Mouse (Mus musculus) midbrain, embryonic 13.5 days (tissue): ENCODE measurements around the gene Rnf103. TPM values are rescaled to one million over a fixed set of nuclear protein-coding genes. Genes with fewer than 3 reads are reported as not detected.
A peak's percentile ranks its signal among the peaks of the same experiment; 100 is the strongest.

Experiments
- ATAC-seq: fragments of 200-750 bp; cut with Nextera tagmentation; 2 replicates; pipeline ENCODE4 v1.8.0; 2017; ENCODE audit warnings: mild to moderate bottlenecking, moderate TSS enrichment, moderate library complexity
- H3K27ac ChIP-seq: fragments of 300-500 bp; sonication (generic); 2 replicates; pipeline ENCODE4 v1.5.1; 2015; ENCODE audit warnings: inconsistent platforms, mild to moderate bottlenecking, moderate library complexity
- H3K27me3 ChIP-seq: fragments of 300-500 bp; sonication (generic); 2 replicates; pipeline ENCODE4 v1.6.1; 2015; ENCODE audit warnings: mild to moderate bottlenecking, inconsistent platforms
- H3K36me3 ChIP-seq: fragments of 300-500 bp; sonication (generic); 2 replicates; pipeline ENCODE4 v1.6.1; 2015; ENCODE audit warnings: mild to moderate bottlenecking, inconsistent platforms
- H3K4me1 ChIP-seq: fragments of 300-500 bp; sonication (generic); replicated peaks from 2 replicates; pipeline ENCODE4 v1.6.1; 2015; ENCODE audit warnings: inconsistent platforms
- H3K4me2 ChIP-seq: fragments of 300-500 bp; sonication (generic); replicated peaks from 2 replicates; pipeline ENCODE4 v1.6.1; 2015; ENCODE audit warnings: moderate library complexity, mild to moderate bottlenecking, inconsistent platforms
- H3K4me3 ChIP-seq: fragments of 300-500 bp; sonication (generic); replicated peaks from 2 replicates; pipeline ENCODE4 v1.5.1; 2015; ENCODE audit warnings: mild to moderate bottlenecking, inconsistent platforms
- H3K9ac ChIP-seq: fragments of 300-500 bp; sonication (generic); replicated peaks from 2 replicates; pipeline ENCODE4 v1.6.1; 2015; ENCODE audit warnings: mild to moderate bottlenecking, inconsistent platforms
- H3K9me3 ChIP-seq: fragments of 300-500 bp; sonication (generic); 2 replicates; pipeline ENCODE4 v1.6.1; 2016; ENCODE audit warnings: mild to moderate bottlenecking, inconsistent platforms
- WGBS: fragments of 180-500 bp; shearing (Covaris S2); methylation state at CpG from one replicate; pipeline ENCODE4 v1.1.7; 2015; 5-methylcytosine and 5-hydroxymethylcytosine counted together
- polyA plus RNA-seq: library from polyadenylated mRNA; unstranded; fragments of >200 nt; fragmentation: Nextera tagmentation; extraction: Ambion mirVana; gene quantifications from 2 replicates; pipeline ENCODE4 v1.2.1, GENCODE M21; 2015

The Rnf103 gene
- polyA plus RNA-seq, 1 experiment from 2014 or later, result 22.3 TPM

GRCm38 (mm10) chr6:71500575-71500974 is 6.9 kb downstream of the Rnf103 start:
- Histone ChIP-seq H3K4me3 (no peak overlapping the region), H3K27ac (no peak overlapping the region), H3K9ac (no peak overlapping the region), H3K4me2 (no peak overlapping the region), H3K36me3 (peaks cover 22% of the 10 kb centered on the region), H3K4me1 (peaks cover 16% of the 10 kb centered on the region), H3K9me3 (no peaks in the 10 kb centered on the region), H3K27me3 (no peaks in the 10 kb centered on the region)
- no peak for ATAC-seq
- WGBS, result 88% methylated on average over 3 of the region's 3 CpGs

- Histone ChIP-seq H3K27me3 (no peaks in the 10 kb centered on the region), H3K9me3 (no peaks in the 10 kb centered on the region), H3K4me1 (no peaks in the 10 kb centered on the region), H3K4me3 (no peak overlapping the region), H3K27ac (no peak overlapping the region), H3K9ac (no peak overlapping the region), H3K4me2 (no peak overlapping the region), H3K36me3 (peaks cover 30% of the 10 kb centered on the region)
- 71% methylated on average over 4 of the region's 4 CpGs for WGBS
- no peak for ATAC-seq
Observed at GRCm38 (mm10) chr6:71503001-71503400, 9.3 kb downstream of the Rnf103 start.

DNA sequence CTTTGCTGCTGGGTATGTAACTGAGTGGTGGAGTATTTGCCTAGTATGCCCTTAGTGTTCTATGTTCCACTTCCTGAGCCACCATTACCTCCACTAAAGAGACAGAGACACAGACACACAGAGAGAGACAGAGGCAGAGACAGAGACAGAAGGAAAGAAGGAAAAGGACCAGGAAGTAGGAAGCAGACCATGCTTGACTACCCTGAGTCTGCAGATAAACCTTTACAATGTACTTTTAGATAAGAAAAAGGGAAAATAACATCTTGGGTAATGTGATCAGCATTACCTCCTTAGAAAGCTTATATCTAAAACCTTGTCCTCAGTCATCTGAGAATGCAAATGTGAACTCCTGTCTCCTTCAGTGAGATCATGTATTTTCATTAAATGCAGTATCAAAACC is 10.0 kb downstream of the Rnf103 start:
- H3K4me3 ChIP-seq, result no peak overlapping the region
- H3K9me3 ChIP-seq, result no peaks in the 10 kb centered on the region
- no peak overlapping the region for H3K4me2 ChIP-seq
- ATAC-seq, result no peak
- peaks cover 36% of the 10 kb centered on the region for H3K36me3 ChIP-seq
- H3K4me1 ChIP-seq, result no peaks in the 10 kb centered on the region
- H3K9ac ChIP-seq, result no peak overlapping the region
- H3K27me3 ChIP-seq, result no peaks in the 10 kb centered on the region
- H3K27ac ChIP-seq, result no peak overlapping the region

- 91% methylated on average over 4 of the region's 4 CpGs for WGBS
- H3K27ac ChIP-seq, result no peak overlapping the region
- H3K27me3 ChIP-seq, result no peaks in the 10 kb centered on the region
- no peaks in the 10 kb centered on the region for H3K9me3 ChIP-seq
- H3K9ac ChIP-seq, result no peak overlapping the region
- H3K36me3 ChIP-seq, result peaks cover 40% of the 10 kb centered on the region
- H3K4me1 ChIP-seq, result no peaks in the 10 kb centered on the region
- no peak overlapping the region for H3K4me2 ChIP-seq
- H3K4me3 ChIP-seq, result no peak overlapping the region
- no peak for ATAC-seq
Observed at GRCm38 (mm10) chr6:71504091-71504490, 10.4 kb downstream of the Rnf103 start.

GRCm38 (mm10) chr6:71505671-71506070 is 12.0 kb downstream of the Rnf103 start:
- no peak overlapping the region for H3K9ac ChIP-seq
- WGBS, result 89% methylated on average over 2 of the region's 2 CpGs
- H3K4me2 ChIP-seq, result no peak overlapping the region
- ATAC-seq, result no peak
- no peak overlapping the region for H3K27ac ChIP-seq
- H3K4me1 ChIP-seq, result no peaks in the 10 kb centered on the region
- H3K27me3 ChIP-seq, result no peaks in the 10 kb centered on the region
- no peaks in the 10 kb centered on the region for H3K9me3 ChIP-seq
- H3K36me3 ChIP-seq, result peaks cover 43% of the 10 kb centered on the region
- H3K4me3 ChIP-seq, result no peak overlapping the region

DNA sequence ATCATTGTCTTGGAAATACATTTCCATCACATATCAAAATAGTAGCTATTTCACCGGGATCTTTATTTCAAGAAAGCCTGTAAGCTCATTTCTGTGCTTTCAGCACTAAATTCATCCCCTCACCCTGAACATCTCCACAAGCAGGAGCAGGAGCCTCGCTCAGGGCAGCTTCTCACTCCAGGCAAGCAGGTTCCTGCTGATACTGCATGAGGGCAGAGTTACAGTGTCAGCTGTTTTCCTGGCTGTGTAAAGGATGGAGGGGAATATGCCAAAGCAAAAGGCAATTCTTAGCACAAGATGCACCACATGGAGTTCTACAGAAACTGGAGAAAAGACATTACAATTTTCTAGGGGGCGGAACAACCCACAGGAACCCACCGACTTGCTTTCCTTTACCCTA is 25.8 kb downstream of the Rnf103 start:
- Histone ChIP-seq H3K4me2 (no peak overlapping the region), H3K36me3 (peaks cover 11% of the 10 kb centered on the region; the same call in 1 of the 2 replicates), H3K4me3 (no peak overlapping the region), H3K4me1 (no peaks in the 10 kb centered on the region), H3K9me3 (no peaks in the 10 kb centered on the region), H3K27ac (no peak overlapping the region), H3K27me3 (no peaks in the 10 kb centered on the region), H3K9ac (no peak overlapping the region)
- no peak for ATAC-seq
- WGBS, result 93% methylated on average over 4 of the region's 4 CpGs

- H3K9me3 ChIP-seq, result no peaks in the 10 kb centered on the region
- no peak for ATAC-seq
Observed at GRCm38 (mm10) chr6:71525556-71525955, 31.9 kb downstream of the Rnf103 start.

GRCm38 (mm10) chr6:71527056-71527455 is 33.4 kb downstream of the Rnf103 start:
- Histone ChIP-seq H3K4me3 (no peak overlapping the region), H3K36me3 (0 out of 2 replicates have a peak, but pooled peaks cover 3% of the 10 kb centered on the region), H3K27me3 (no peaks in the 10 kb centered on the region), H3K4me1 (no peaks in the 10 kb centered on the region), H3K27ac (no peak overlapping the region), H3K4me2 (no peak overlapping the region), H3K9me3 (no peaks in the 10 kb centered on the region), H3K9ac (no peak overlapping the region)
- no peak for ATAC-seq
- WGBS, result 89% methylated on average over 10 of the region's 10 CpGs

More at GRCm38 (mm10) chr6:71525556-71525955, 31.9 kb downstream of the Rnf103 start:
- Histone ChIP-seq H3K27me3 (no peaks in the 10 kb centered on the region), H3K36me3 (0 out of 2 replicates have a peak, but pooled peaks cover 3% of the 10 kb centered on the region), H3K4me1 (no peaks in the 10 kb centered on the region), H3K9ac (no peak overlapping the region), H3K4me2 (no peak overlapping the region), H3K27ac (no peak overlapping the region), H3K4me3 (no peak overlapping the region)
- 62% methylated on average over 3 of the region's 3 CpGs for WGBS

DNA sequence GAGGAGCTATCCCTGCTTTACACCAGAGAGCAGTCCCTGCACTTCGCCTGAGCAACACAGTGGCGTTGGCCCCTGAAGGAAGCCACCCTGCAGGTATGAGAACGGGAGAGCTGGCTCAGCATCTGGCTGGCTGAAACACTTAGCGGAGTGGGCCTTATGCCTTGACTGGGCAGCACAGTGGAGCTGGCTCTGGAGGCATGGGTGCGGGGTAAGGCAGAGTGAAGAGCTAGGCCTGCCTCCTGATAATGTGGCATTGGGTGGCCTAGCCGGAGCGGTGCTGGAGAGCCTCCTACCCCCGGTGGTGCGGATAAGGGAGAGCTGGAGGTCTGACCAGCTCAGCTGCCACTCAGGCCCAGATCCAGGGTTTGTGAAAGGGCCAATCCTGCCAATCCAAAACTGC is 34.1 kb downstream of the Rnf103 start:
- 93% methylated on average over 9 of the region's 9 CpGs for WGBS
- H3K27me3 ChIP-seq, result no peaks in the 10 kb centered on the region
- 0 out of 2 replicates have a peak, but pooled peaks have one; percentile 14 for ATAC-seq
- H3K4me2 ChIP-seq, result no peak overlapping the region
- 0 out of 2 replicates have a peak, but pooled peaks cover 3% of the 10 kb centered on the region for H3K36me3 ChIP-seq
- H3K4me3 ChIP-seq, result no peak overlapping the region
- no peak overlapping the region for H3K9ac ChIP-seq
- no peaks in the 10 kb centered on the region for H3K9me3 ChIP-seq
- H3K4me1 ChIP-seq, result no peaks in the 10 kb centered on the region
- no peak overlapping the region for H3K27ac ChIP-seq

- Histone ChIP-seq H3K9me3 (no peaks in the 10 kb centered on the region), H3K4me1 (no peaks in the 10 kb centered on the region), H3K36me3 (no peaks in the 10 kb centered on the region), H3K9ac (no peak overlapping the region), H3K27ac (no peak overlapping the region), H3K27me3 (no peaks in the 10 kb centered on the region), H3K4me3 (no peak overlapping the region), H3K4me2 (no peak overlapping the region)
- no peak for ATAC-seq
- WGBS, result 93% methylated on average over 8 of the region's 8 CpGs
Observed at GRCm38 (mm10) chr6:71530176-71530575, 36.5 kb downstream of the Rnf103 start.

- Histone ChIP-seq H3K36me3 (no peaks in the 10 kb centered on the region), H3K4me1 (no peaks in the 10 kb centered on the region), H3K9me3 (no peaks in the 10 kb centered on the region), H3K4me3 (no peak overlapping the region), H3K4me2 (no peak overlapping the region), H3K27ac (no peak overlapping the region), H3K27me3 (0 out of 2 replicates have a peak, but pooled peaks cover 5% of the 10 kb centered on the region), H3K9ac (no peak overlapping the region)
- no peak for ATAC-seq
Observed at GRCm38 (mm10) chr6:71537286-71537685, 43.6 kb downstream of the Rnf103 start.

- Histone ChIP-seq H3K4me2 (peak within 1 kb of the TSS; percentile 68), H3K27ac (peak within 1 kb of the TSS; percentile 98), H3K9ac (peak within 1 kb of the TSS; percentile 92), H3K4me1 (peaks cover 12% of the 10 kb centered on the region), H3K4me3 (peak within 1 kb of the TSS; percentile 67), H3K36me3 (no peaks in the 10 kb centered on the region), H3K27me3 (0 out of 2 replicates have a peak, but pooled peaks cover 5% of the 10 kb centered on the region), H3K9me3 (no peaks in the 10 kb centered on the region)
- under 1% methylated on average over 59 of the region's 59 CpGs for WGBS
- peak; percentile 99 for ATAC-seq
Observed at GRCm38 (mm10) chr6:71543686-71544499, 50.2 kb downstream of the Rnf103 start, which contains the start of gene Chmp3. TSS of gene Chmp3 (plus strand) at chr6:71543797.
